Mouse (Mus musculus) MEL (cell line): ENCODE data around the gene Slc5a1. TPM values are rescaled to one million over a fixed set of nuclear protein-coding genes. Genes with fewer than 3 reads are reported as not detected.

Experiments used
- DNase-seq: peaks from one replicate; pipeline ENCODE4 v3.0.0; 2011; ENCODE audit warnings: low read depth, low spot score
- H3K27ac ChIP-seq: 2 replicates; pipeline ENCODE4 v1.5.1; 2012; ENCODE audit warnings: low read depth, mild to moderate bottlenecking, control low read depth, low read length, moderate library complexity; ENCODE audit not compliant: control insufficient read depth
- H3K27me3 ChIP-seq, 2 experiments: fragments of 150-350 bp in 1 of 2; sonication (generic) in 1 of 2; 2 replicates each; pipeline ENCODE4 v1.6.1; 2012; ENCODE audit warnings: low read length in 2 of 2, mild to moderate bottlenecking in 2 of 2, improper control_type of control experiment in 1 of 2, moderate library complexity in 1 of 2; ENCODE audit not compliant: insufficient read depth in 2 of 2, control insufficient read depth in 1 of 2
- H3K36me3 ChIP-seq, 2 experiments: 2 replicates each; pipeline ENCODE4 v1.6.1; 2012 to 2014; ENCODE audit warnings: low read length in 2 of 2, improper control_type of control experiment in 1 of 2, inconsistent platforms in 1 of 2, mild to moderate bottlenecking in 1 of 2; ENCODE audit not compliant: insufficient read depth in 2 of 2, control insufficient read depth in 1 of 2
- H3K4me1 ChIP-seq, 2 experiments: fragments of 150-350 bp in 1 of 2; sonication (generic) in 1 of 2; 2 replicates each; pipeline ENCODE4 v1.6.1; 2012; ENCODE audit warnings: low read length in 2 of 2, improper control_type of control experiment in 1 of 2, mild to moderate bottlenecking in 1 of 2; ENCODE audit not compliant: insufficient read depth in 2 of 2, control insufficient read depth in 1 of 2
- H3K4me3 ChIP-seq, 2 experiments: fragments of 150-350 bp in 1 of 2; sonication (generic) in 1 of 2; 2 replicates each; pipeline ENCODE4 v1.5.1; 2012; ENCODE audit warnings: low read depth in 2 of 2, low read length in 2 of 2, mild to moderate bottlenecking in 2 of 2, moderate library complexity in 2 of 2, control low read depth in 1 of 2, improper control_type of control experiment in 1 of 2; ENCODE audit not compliant: control insufficient read depth in 1 of 2, insufficient read depth in 1 of 2
- H3K79me2 ChIP-seq: 2 replicates; pipeline ENCODE4 v1.6.1; 2012; ENCODE audit warnings: mild to moderate bottlenecking, low read length, moderate library complexity; ENCODE audit not compliant: control insufficient read depth, poor library complexity, insufficient read depth
- H3K9ac ChIP-seq: 2 replicates; pipeline ENCODE4 v1.6.1; 2012; ENCODE audit warnings: low read depth, mild to moderate bottlenecking, control low read depth, low read length, moderate library complexity; ENCODE audit not compliant: control insufficient read depth, poor library complexity, severe bottlenecking
- H3K9me3 ChIP-seq: fragments of 150-350 bp; sonication (generic); replicated peaks from 2 replicates; pipeline ENCODE4 v1.6.1; 2012; ENCODE audit warnings: mild to moderate bottlenecking, low read length, improper control_type of control experiment, moderate library complexity; ENCODE audit not compliant: insufficient read depth
- CHD1 ChIP-seq: IDR thresholded peaks from 2 replicates; pipeline ENCODE4 v1.6.1; 2012; ENCODE audit warnings: low read depth, mild to moderate bottlenecking, inconsistent platforms, low read length, improper control_type of control experiment
- CHD2 ChIP-seq: IDR thresholded peaks from 2 replicates; pipeline ENCODE4 v1.6.1; 2011; ENCODE audit warnings: low read length, improper control_type of control experiment
- CTCF ChIP-seq, 3 experiments: IDR thresholded peaks in 2 of 3; conservative IDR thresholded peaks in 1 of 3; 2 replicates each; pipeline ENCODE4 v1.5.1; 2011 to 2012; ENCODE audit warnings: low read length in 3 of 3, low read depth in 2 of 3, mild to moderate bottlenecking in 2 of 3, improper control_type of control experiment in 1 of 3, inconsistent platforms in 1 of 3, mixed read lengths in 1 of 3, moderate library complexity in 1 of 3; ENCODE audit not compliant: control insufficient read depth in 1 of 3, insufficient read depth in 1 of 3, poor library complexity in 1 of 3, severe bottlenecking in 1 of 3
- E2F4 ChIP-seq: IDR thresholded peaks from 2 replicates; pipeline ENCODE4 v1.6.1; 2011; ENCODE audit warnings: low read depth, low read length, improper control_type of control experiment, borderline replicate concordance
- ELF1 ChIP-seq: IDR thresholded peaks from 2 replicates; pipeline ENCODE4 v1.6.1; 2014; ENCODE audit warnings: low read depth, mild to moderate bottlenecking, inconsistent platforms, low read length, improper control_type of control experiment, moderate library complexity
- EP300 ChIP-seq, 2 experiments: IDR thresholded peaks; 2 replicates each; pipeline ENCODE4 v1.6.1; 2011; ENCODE audit warnings: improper control_type of control experiment in 2 of 2, low read length in 2 of 2, low read depth in 1 of 2, mild to moderate bottlenecking in 1 of 2
- GABPA ChIP-seq: IDR thresholded peaks from 2 replicates; pipeline ENCODE4 v1.6.1; 2012; ENCODE audit warnings: low read depth, mild to moderate bottlenecking, inconsistent platforms, low read length, improper control_type of control experiment, moderate library complexity
- GATA1 ChIP-seq: IDR thresholded peaks from 2 replicates; pipeline ENCODE4 v1.6.1; 2011; ENCODE audit warnings: low read depth, low read length, improper control_type of control experiment
- HCFC1 ChIP-seq: IDR thresholded peaks from 2 replicates; pipeline ENCODE4 v1.6.1; 2012; ENCODE audit warnings: low read depth, mild to moderate bottlenecking, inconsistent platforms, low read length, improper control_type of control experiment, moderate library complexity
- JUND ChIP-seq: IDR thresholded peaks from 2 replicates; pipeline ENCODE4 v1.6.1; 2011; ENCODE audit warnings: low read depth, mild to moderate bottlenecking, improper control_type of control experiment, low read length
- KAT2A ChIP-seq: conservative IDR thresholded peaks from 2 replicates; pipeline ENCODE4 v1.6.1; 2012; ENCODE audit warnings: low read depth, low read length, improper control_type of control experiment, inconsistent platforms
- MAFK ChIP-seq: IDR thresholded peaks from 2 replicates; pipeline ENCODE4 v1.6.1; 2011; ENCODE audit warnings: low read depth, mild to moderate bottlenecking, low read length, improper control_type of control experiment, borderline replicate concordance
- MAX ChIP-seq: IDR thresholded peaks from 2 replicates; pipeline ENCODE4 v1.6.1; 2011; ENCODE audit warnings: low read length, improper control_type of control experiment
- MAZ ChIP-seq: IDR thresholded peaks from 2 replicates; pipeline ENCODE4 v1.6.1; 2012; ENCODE audit warnings: low read depth, mild to moderate bottlenecking, inconsistent platforms, low read length, improper control_type of control experiment
- MEF2A ChIP-seq: IDR thresholded peaks from 2 replicates; pipeline ENCODE4 v1.6.1; 2014; ENCODE audit warnings: low read depth, mild to moderate bottlenecking, inconsistent platforms, low read length, improper control_type of control experiment; ENCODE audit not compliant: poor library complexity, insufficient replicate concordance, severe bottlenecking; ENCODE audit errors: extremely low read depth
- MXI1 ChIP-seq: IDR thresholded peaks from 2 replicates; pipeline ENCODE4 v1.6.1; 2011; ENCODE audit warnings: mild to moderate bottlenecking, low read depth, low read length, improper control_type of control experiment
- MYB ChIP-seq: IDR thresholded peaks from 2 replicates; pipeline ENCODE4 v1.6.1; 2011; ENCODE audit warnings: mild to moderate bottlenecking, low read depth, low read length, improper control_type of control experiment
- MYC ChIP-seq: IDR thresholded peaks from 2 replicates; pipeline ENCODE4 v1.6.1; 2011; ENCODE audit warnings: low read depth, mild to moderate bottlenecking, low read length, improper control_type of control experiment, moderate library complexity
- NRF1 ChIP-seq: IDR thresholded peaks from 2 replicates; pipeline ENCODE4 v1.6.1; 2014; ENCODE audit warnings: low read depth, mild to moderate bottlenecking, inconsistent platforms, low read length, improper control_type of control experiment, moderate library complexity; ENCODE audit not compliant: poor library complexity, insufficient read depth, severe bottlenecking
- POLR2A ChIP-seq, 2 experiments: IDR thresholded peaks; 2 replicates each; pipeline ENCODE4 v1.6.1; 2011 to 2012; ENCODE audit warnings: low read length in 2 of 2, mild to moderate bottlenecking in 2 of 2, control low read depth in 1 of 2, improper control_type of control experiment in 1 of 2, low read depth in 1 of 2, moderate library complexity in 1 of 2; ENCODE audit not compliant: control insufficient read depth in 1 of 2, insufficient read depth in 1 of 2, poor library complexity in 1 of 2
- POLR2AphosphoS2 ChIP-seq: IDR thresholded peaks from 2 replicates; pipeline ENCODE4 v1.6.1; 2011; ENCODE audit warnings: low read length, improper control_type of control experiment
- POLR2AphosphoS5 ChIP-seq: IDR thresholded peaks from 2 replicates; pipeline ENCODE4 v1.6.1; 2012; ENCODE audit warnings: low read depth, borderline replicate concordance, mild to moderate bottlenecking, inconsistent platforms, low read length, moderate library complexity, mixed read lengths
- RAD21 ChIP-seq: IDR thresholded peaks from 2 replicates; pipeline ENCODE4 v1.6.1; 2011; ENCODE audit warnings: mild to moderate bottlenecking, low read depth, low read length, improper control_type of control experiment
- RCOR1 ChIP-seq: IDR thresholded peaks from 2 replicates; pipeline ENCODE4 v1.6.1; 2012; ENCODE audit warnings: low read depth, mild to moderate bottlenecking, inconsistent platforms, low read length, improper control_type of control experiment
- SIN3A ChIP-seq: IDR thresholded peaks from 2 replicates; pipeline ENCODE4 v1.6.1; 2012; ENCODE audit warnings: low read length, improper control_type of control experiment, inconsistent platforms
- SMC3 ChIP-seq: IDR thresholded peaks from 2 replicates; pipeline ENCODE4 v1.6.1; 2011; ENCODE audit warnings: low read depth, low read length, improper control_type of control experiment
- TAL1 ChIP-seq: IDR thresholded peaks from 2 replicates; pipeline ENCODE4 v1.6.1; 2012; ENCODE audit warnings: mild to moderate bottlenecking, inconsistent platforms, low read length, moderate library complexity, mixed read lengths
- TBP ChIP-seq: IDR thresholded peaks from 2 replicates; pipeline ENCODE4 v1.8.0; 2011; ENCODE audit warnings: low read depth, low read length, improper control_type of control experiment
- TCF12 ChIP-seq: IDR thresholded peaks from 2 replicates; pipeline ENCODE4 v1.6.1; 2014; ENCODE audit warnings: low read depth, mild to moderate bottlenecking, inconsistent platforms, low read length, improper control_type of control experiment, moderate library complexity
- UBTF ChIP-seq: IDR thresholded peaks from 2 replicates; pipeline ENCODE4 v1.6.1; 2012; ENCODE audit warnings: low read depth, mild to moderate bottlenecking, inconsistent platforms, low read length, improper control_type of control experiment, moderate library complexity, borderline replicate concordance; ENCODE audit not compliant: insufficient read depth
- USF1 ChIP-seq: IDR thresholded peaks from 2 replicates; pipeline ENCODE4 v1.6.1; 2014; ENCODE audit warnings: low read depth, mild to moderate bottlenecking, inconsistent platforms, low read length, improper control_type of control experiment, moderate library complexity
- USF2 ChIP-seq, 2 experiments: IDR thresholded peaks; 2 replicates each; pipeline ENCODE4 v1.6.1; 2011 to 2012; ENCODE audit warnings: improper control_type of control experiment in 2 of 2, low read length in 2 of 2, borderline replicate concordance in 1 of 2, inconsistent platforms in 1 of 2, low read depth in 1 of 2, mild to moderate bottlenecking in 1 of 2; ENCODE audit not compliant: insufficient read depth in 1 of 2
- ZC3H11A ChIP-seq: IDR thresholded peaks from 2 replicates; pipeline ENCODE4 v1.6.1; 2012; ENCODE audit warnings: low read depth, mild to moderate bottlenecking, inconsistent platforms, low read length, improper control_type of control experiment
- ZKSCAN1 ChIP-seq: IDR thresholded peaks from 2 replicates; pipeline ENCODE4 v1.6.1; 2012; ENCODE audit warnings: low read depth, mild to moderate bottlenecking, inconsistent platforms, low read length, improper control_type of control experiment, moderate library complexity
- ZMIZ1 ChIP-seq: IDR thresholded peaks from 2 replicates; pipeline ENCODE4 v1.6.1; 2012; ENCODE audit warnings: low read depth, mild to moderate bottlenecking, inconsistent platforms, low read length, improper control_type of control experiment, moderate library complexity
- ZNF384 ChIP-seq: IDR thresholded peaks from 2 replicates; pipeline ENCODE4 v1.6.1; 2012; ENCODE audit warnings: low read depth, mild to moderate bottlenecking, inconsistent platforms, low read length, improper control_type of control experiment
- polyA plus RNA-seq, 2 experiments: library from polyadenylated mRNA; stranded (reverse) in 1 of 2; unstranded in 1 of 2; fragments of >175 nt in 1 of 2; fragments of >200 nt in 1 of 2; gene quantifications; 2 replicates each; pipeline versions ENCODE4 v1.2.1 to v1.2.4; 2012; ENCODE audit warnings: low replicate concordance in 2 of 2, low read depth in 1 of 2; ENCODE audit not compliant: insufficient read length in 2 of 2, insufficient read depth in 1 of 2, missing spikeins in 1 of 2
- total RNA-seq: library from RNA; depleted of rRNA; stranded (reverse); fragments of 300-350 nt; gene quantifications from 2 replicates; pipeline ENCODE4 v1.2.3, GENCODE M21; 2012

Gene Slc5a1
- total and polyA plus RNA-seq, 3 experiments, result not detected

- DNase-seq, result peak; percentile 76
- H3K4me3 ChIP-seq, result peak overlapping the region; percentile 12 to 13; a peak in 2 of 4 replicates
- peaks cover 14 to 49% of the 10 kb centered on the region in 2 experiments for H3K4me1 ChIP-seq
- TF ChIP-seq POLR2A (IDR thresholded peaks at IDR 0.05; ENCODE audit: control insufficient read depth in 1 of 2, insufficient read depth in 1 of 2, low read depth in 1 of 2, low read length in 2 of 2, poor library complexity in 1 of 2) (no peak), CTCF (IDR thresholded peaks at IDR 0.05 in 2 of 3, conservative IDR thresholded peaks at IDR 0.05 in 1 of 3; ENCODE audit: control insufficient read depth in 1 of 3, insufficient read depth in 1 of 3, low read depth in 2 of 3, low read length in 3 of 3, poor library complexity in 1 of 3, severe bottlenecking in 1 of 3) (no peak), ZC3H11A (no peak; the same call in 1 of the 2 replicates), TBP (no peak), POLR2AphosphoS5 (no peak), MYB (no peak), GABPA (no peak), HCFC1 (no peak), E2F4 (no peak), EP300 (IDR thresholded peaks at IDR 0.05; ENCODE audit: low read depth in 1 of 2, low read length in 2 of 2) (peak; percentile 72 to 76; a peak in 3 of 4 replicates), GATA1 (peak; percentile 83), MAZ (0 out of 2 replicates have a peak, but pooled peaks have one; percentile 38), MXI1 (no peak; the same call in 1 of the 2 replicates), UBTF (no peak), ZKSCAN1 (no peak), MYC (peak; percentile 79), MEF2A (no peak), RCOR1 (0 out of 2 replicates have a peak, but pooled peaks have one; percentile 9), KAT2A (no peak), MAFK (no peak), ZMIZ1 (no peak), TAL1 (peak; percentile 38; the same call in 1 of the 2 replicates), SIN3A (peak; percentile 51), USF2 (IDR thresholded peaks at IDR 0.05; ENCODE audit: borderline replicate concordance in 1 of 2, insufficient read depth in 1 of 2, low read depth in 1 of 2, low read length in 2 of 2) (no peak), CHD2 (no peak), RAD21 (no peak), NRF1 (no peak), CHD1 (no peak), JUND (0 out of 2 replicates have a peak, but pooled peaks have one; percentile 8), ELF1 (no peak), MAX (peak; percentile 62), SMC3 (no peak), TCF12 (peak; percentile 63), POLR2AphosphoS2 (no peak), USF1 (no peak), ZNF384 (no peak)
Measured at GRCm38 (mm10) chr5:33202516-33203170, 98.6 kb downstream of the Slc5a1 start.

More at GRCm38 (mm10) chr5:33202516-33203170, 98.6 kb downstream of the Slc5a1 start:
- Histone ChIP-seq H3K9me3 (no peaks in the 10 kb centered on the region), H3K9ac (peak overlapping the region; percentile 20), H3K79me2 (no peaks in the 10 kb centered on the region), H3K27ac (peak overlapping the region; percentile 30), H3K27me3 (0 out of 4 replicates have a peak, but pooled peaks cover 0 to under 1% of the 10 kb centered on the region in 2 experiments), H3K36me3 (peaks cover 0 to 20% of the 10 kb centered on the region in 2 experiments; a peak in 2 of 4 replicates)
